Mouse (Mus musculus) ES-E14 (cell line): Measurements from ENCODE around the gene Safb2.
"Not testable (repeated sequence)": the region's sequence is repeated elsewhere in the genome, so short reads cannot be mapped to it uniquely, and the experiment has no call there.

ENCODE experiments used
- CHD2 ChIP-seq: IDR thresholded peaks from 2 replicates; pipeline ENCODE4 v1.6.1; 2014; ENCODE audit warnings: mild to moderate bottlenecking, low read depth, low read length, inconsistent platforms
- HCFC1 ChIP-seq: IDR thresholded peaks from 2 replicates; pipeline ENCODE4 v1.6.1; 2012; ENCODE audit warnings: low read length, inconsistent platforms, borderline replicate concordance; ENCODE audit not compliant: insufficient read depth
- MAFK ChIP-seq: IDR thresholded peaks from 2 replicates; pipeline ENCODE4 v1.6.1; 2014; ENCODE audit warnings: mild to moderate bottlenecking, low read depth, low read length, inconsistent platforms; ENCODE audit not compliant: insufficient read depth
- ZC3H11A ChIP-seq: IDR thresholded peaks from 2 replicates; pipeline ENCODE4 v1.6.1; 2012; ENCODE audit warnings: low read depth, mild to moderate bottlenecking, inconsistent platforms, low read length, borderline replicate concordance
- ZNF384 ChIP-seq: IDR thresholded peaks from 2 replicates; pipeline ENCODE4 v1.6.1; 2012; ENCODE audit warnings: low read depth, low read length, inconsistent platforms

- not testable (repeated sequence) for TF ChIP-seq MAFK, ZC3H11A, HCFC1, ZNF384, CHD2
These were observed 45.7 kb upstream of the Safb2 start for GRCm38 (mm10) chr17:56629800-56630781.
